Mouse (Mus musculus): ENCODE data around the gene Lrrc38.
A peak's percentile ranks its signal among the peaks of the same experiment; 100 is the strongest.
"Not testable (repeated sequence)": the region's sequence is repeated elsewhere in the genome, so short reads cannot be mapped to it uniquely, and the experiment has no call there.

The Lrrc38 gene

GRCm38 (mm10) chr4:143334145-143334544 is 15.4 kb upstream of the Lrrc38 start:
- no peaks in the 10 kb centered on the region for H3K36me3 ChIP-seq (ENCODE audit: control insufficient read depth, insufficient read depth, low read length, poor library complexity, severe bottlenecking)
- no peak for DNase-seq (ENCODE audit: low read depth, low spot score)

GRCm38 (mm10) chr4:143334995-143335394 is 14.6 kb upstream of the Lrrc38 start:
- DNase-seq (ENCODE audit: low read depth, low spot score), result no peak
- H3K36me3 ChIP-seq (ENCODE audit: control insufficient read depth, insufficient read depth, low read length, poor library complexity, severe bottlenecking), result no peaks in the 10 kb centered on the region
- H3K27me3 ChIP-seq (ENCODE audit: control insufficient read depth, insufficient read depth, low read length, poor library complexity, severe bottlenecking), result no peaks in the 10 kb centered on the region

More at GRCm38 (mm10) chr4:143334145-143334544, 15.4 kb upstream of the Lrrc38 start:
- no peaks in the 10 kb centered on the region for H3K27me3 ChIP-seq (ENCODE audit: control insufficient read depth, insufficient read depth, low read length, poor library complexity, severe bottlenecking)

- H3K36me3 ChIP-seq (ENCODE audit: control insufficient read depth, insufficient read depth, low read length, poor library complexity, severe bottlenecking), result no peaks in the 10 kb centered on the region
- DNase-seq (ENCODE audit: low read depth, low spot score), result no peak
- H3K27me3 ChIP-seq (ENCODE audit: control insufficient read depth, insufficient read depth, low read length, poor library complexity, severe bottlenecking), result no peaks in the 10 kb centered on the region
Measured at GRCm38 (mm10) chr4:143336096-143336495, 13.5 kb upstream of the Lrrc38 start.

DNA sequence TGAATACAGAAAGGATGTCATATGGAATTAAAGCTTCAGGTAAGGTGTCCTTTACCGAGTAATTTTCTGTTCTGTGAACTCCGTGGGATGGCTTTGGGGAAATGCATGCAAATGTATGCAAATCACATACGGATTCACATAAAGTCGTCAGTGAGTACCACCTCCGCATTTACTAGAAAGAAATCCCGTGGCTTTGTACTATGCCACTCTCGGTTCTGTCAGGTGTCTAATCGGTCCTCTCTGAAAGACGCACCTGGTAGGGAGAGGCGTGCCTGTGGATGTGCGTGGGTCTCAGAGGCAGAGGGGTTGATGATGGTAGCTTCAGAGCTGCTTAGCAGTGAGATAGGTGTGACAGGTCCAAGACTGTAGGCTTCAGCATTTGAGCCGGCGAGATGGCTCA is 9.7 kb upstream of the Lrrc38 start:
- H3K36me3 ChIP-seq (ENCODE audit: control insufficient read depth, insufficient read depth, low read length, poor library complexity, severe bottlenecking), result no peaks in the 10 kb centered on the region
- no peak for DNase-seq (ENCODE audit: low read depth, low spot score)
- H3K27me3 ChIP-seq (ENCODE audit: control insufficient read depth, insufficient read depth, low read length, poor library complexity, severe bottlenecking), result no peaks in the 10 kb centered on the region

DNA sequence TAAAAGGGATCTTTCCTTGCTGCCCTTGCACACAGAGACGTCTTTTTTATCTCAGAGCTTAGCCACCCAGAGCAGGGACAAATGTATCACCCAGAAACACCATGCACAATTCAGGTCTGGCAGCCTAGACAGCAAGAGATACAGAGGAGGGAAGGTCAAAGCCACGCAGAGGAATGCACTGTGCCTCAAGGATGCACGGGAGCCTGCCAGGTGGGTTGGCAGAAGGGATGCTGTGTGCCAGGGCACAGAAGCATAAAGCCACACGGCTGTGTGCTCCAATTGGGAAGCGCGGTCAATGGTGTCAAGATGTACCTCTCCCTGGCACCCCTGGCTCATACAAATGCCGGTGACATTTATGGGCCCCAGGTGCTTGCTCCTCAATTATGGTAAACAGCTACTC is 8.1 kb upstream of the Lrrc38 start:
- no peak for DNase-seq (ENCODE audit: low read depth, low spot score)
- no peaks in the 10 kb centered on the region for H3K36me3 ChIP-seq (ENCODE audit: control insufficient read depth, insufficient read depth, low read length, poor library complexity, severe bottlenecking)
- H3K27me3 ChIP-seq (ENCODE audit: control insufficient read depth, insufficient read depth, low read length, poor library complexity, severe bottlenecking), result no peaks in the 10 kb centered on the region

DNA sequence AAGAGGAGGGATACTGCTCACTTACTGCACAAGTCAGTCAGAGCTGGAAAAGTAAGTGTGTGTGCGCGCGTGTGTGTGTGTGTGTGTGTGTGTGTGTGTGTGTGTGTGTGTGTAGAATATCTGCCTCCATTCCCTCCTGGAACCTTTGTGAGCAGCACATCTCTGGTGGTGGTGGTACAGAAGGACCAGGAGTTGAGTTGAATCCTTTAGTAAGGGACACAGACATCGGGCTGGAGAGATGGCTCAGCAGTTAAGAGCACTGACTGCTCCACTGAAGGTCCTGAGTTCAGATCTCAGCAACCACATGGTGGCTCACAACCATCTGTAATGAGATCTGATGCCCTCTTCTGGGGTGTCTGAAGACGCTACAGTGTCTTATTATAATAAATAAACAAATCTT is 4.1 kb upstream of the Lrrc38 start:
- DNase-seq (ENCODE audit: low read depth, low spot score); H3K27me3 ChIP-seq (ENCODE audit: control insufficient read depth, insufficient read depth, low read length, poor library complexity, severe bottlenecking); H3K36me3 ChIP-seq (ENCODE audit: control insufficient read depth, insufficient read depth, low read length, poor library complexity, severe bottlenecking): not testable (repeated sequence)

DNA sequence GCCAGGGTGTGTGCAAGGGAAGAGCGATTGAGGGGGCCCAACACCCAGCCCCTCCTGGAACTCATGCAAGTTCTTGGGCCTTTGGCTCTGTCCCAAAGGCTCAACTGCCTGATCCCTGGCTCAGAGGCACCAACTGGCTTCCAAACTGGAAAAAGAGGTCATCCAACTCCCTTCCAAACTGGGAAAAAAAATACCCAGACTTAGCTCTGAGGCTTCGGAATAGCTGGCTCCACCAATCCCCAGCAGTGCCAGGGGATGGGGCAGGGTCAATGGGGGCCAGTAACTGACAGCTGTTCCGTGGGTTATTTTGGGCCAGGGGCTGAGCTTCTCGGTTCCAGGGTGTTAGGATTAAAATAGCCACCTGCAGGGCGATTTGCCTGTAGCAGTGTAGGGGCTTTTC is 879 bp upstream of the Lrrc38 start:
- DNase-seq (ENCODE audit: low read depth, low spot score), result no peak
- no peaks in the 10 kb centered on the region for H3K27me3 ChIP-seq (ENCODE audit: control insufficient read depth, insufficient read depth, low read length, poor library complexity, severe bottlenecking)
- H3K36me3 ChIP-seq (ENCODE audit: control insufficient read depth, insufficient read depth, low read length, poor library complexity, severe bottlenecking), result no peaks in the 10 kb centered on the region

- no peak for DNase-seq (ENCODE audit: low read depth, low spot score)
- Histone ChIP-seq H3K36me3 (ENCODE audit: control insufficient read depth, insufficient read depth, low read length, poor library complexity, severe bottlenecking) (no peaks in the 10 kb centered on the region), H3K27me3 (ENCODE audit: control insufficient read depth, insufficient read depth, low read length, poor library complexity, severe bottlenecking) (no peaks in the 10 kb centered on the region)
Measured at GRCm38 (mm10) chr4:143350047-143351015, 774 bp downstream of the Lrrc38 start.

- Histone ChIP-seq H3K27me3 (ENCODE audit: control insufficient read depth, insufficient read depth, low read length, poor library complexity, severe bottlenecking) (no peaks in the 10 kb centered on the region), H3K36me3 (ENCODE audit: control insufficient read depth, insufficient read depth, low read length, poor library complexity, severe bottlenecking) (no peaks in the 10 kb centered on the region)
- DNase-seq (ENCODE audit: low read depth, low spot score), result no peak
Measured at GRCm38 (mm10) chr4:143352301-143352700, 2.7 kb downstream of the Lrrc38 start.

DNA sequence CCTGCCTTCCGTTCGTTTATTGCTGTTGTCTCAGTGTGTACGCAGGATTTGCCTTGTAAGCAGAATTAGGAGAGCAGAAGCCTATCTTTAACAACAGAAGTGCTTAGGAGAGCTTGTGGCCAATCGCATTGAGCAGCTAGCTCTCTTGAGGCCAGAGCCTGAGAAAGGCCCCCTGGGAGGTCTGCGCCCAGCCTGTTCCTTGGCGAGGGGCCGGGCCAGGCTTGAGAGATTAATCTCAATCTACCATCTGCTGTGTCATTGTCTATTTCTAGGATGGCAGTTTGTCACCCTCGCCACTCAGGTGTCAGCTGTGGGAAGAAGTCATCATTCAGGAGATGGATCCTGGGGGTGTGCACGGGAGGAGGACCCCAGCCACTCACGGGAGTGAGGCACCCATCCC is 12.0 kb downstream of the Lrrc38 start:
- H3K27me3 ChIP-seq (ENCODE audit: control insufficient read depth, insufficient read depth, low read length, poor library complexity, severe bottlenecking), result no peaks in the 10 kb centered on the region
- no peaks in the 10 kb centered on the region for H3K36me3 ChIP-seq (ENCODE audit: control insufficient read depth, insufficient read depth, low read length, poor library complexity, severe bottlenecking)
- DNase-seq (ENCODE audit: low read depth, low spot score), result no peak

GRCm38 (mm10) chr4:143366415-143367041 is 17.0 kb downstream of the Lrrc38 start:
- no peak for DNase-seq (ENCODE audit: low read depth, low spot score)
- no peaks in the 10 kb centered on the region for H3K27me3 ChIP-seq (ENCODE audit: control insufficient read depth, insufficient read depth, low read length, poor library complexity, severe bottlenecking)
- H3K36me3 ChIP-seq (ENCODE audit: control insufficient read depth, insufficient read depth, low read length, poor library complexity, severe bottlenecking), result no peaks in the 10 kb centered on the region

- Histone ChIP-seq H3K27me3 (ENCODE audit: control insufficient read depth, insufficient read depth, low read length, poor library complexity, severe bottlenecking) (no peaks in the 10 kb centered on the region), H3K36me3 (ENCODE audit: control insufficient read depth, insufficient read depth, low read length, poor library complexity, severe bottlenecking) (no peaks in the 10 kb centered on the region)
- no peak for DNase-seq (ENCODE audit: low read depth, low spot score)
Measured at GRCm38 (mm10) chr4:143379480-143379879, 29.9 kb downstream of the Lrrc38 start.

- Histone ChIP-seq H3K36me3 (ENCODE audit: control insufficient read depth, insufficient read depth, low read length, poor library complexity, severe bottlenecking) (no peaks in the 10 kb centered on the region), H3K27me3 (ENCODE audit: control insufficient read depth, insufficient read depth, low read length, poor library complexity, severe bottlenecking) (no peaks in the 10 kb centered on the region)
- DNase-seq (ENCODE audit: low read depth, low spot score), result no peak
Measured at GRCm38 (mm10) chr4:143379931-143380715, 30.6 kb downstream of the Lrrc38 start.

DNA sequence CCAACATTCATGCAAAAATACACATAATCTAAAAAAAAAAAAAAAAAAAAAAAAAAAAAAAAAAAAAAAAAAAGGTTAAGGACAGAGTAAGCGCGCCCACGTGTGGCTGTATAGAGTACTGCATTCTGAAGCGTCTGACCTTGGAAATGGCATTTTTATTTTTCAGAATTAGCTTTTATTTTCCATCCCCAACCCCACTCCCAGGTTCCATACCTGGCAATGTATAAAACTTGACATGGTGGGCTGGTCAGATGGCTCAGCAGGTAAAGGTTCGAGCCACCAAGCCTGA is 31.1 kb downstream of the Lrrc38 start:
- DNase-seq (ENCODE audit: low read depth, low spot score), result peak; percentile 37
- no peaks in the 10 kb centered on the region for H3K27me3 ChIP-seq (ENCODE audit: control insufficient read depth, insufficient read depth, low read length, poor library complexity, severe bottlenecking)
- H3K36me3 ChIP-seq (ENCODE audit: control insufficient read depth, insufficient read depth, low read length, poor library complexity, severe bottlenecking), result no peaks in the 10 kb centered on the region

DNA sequence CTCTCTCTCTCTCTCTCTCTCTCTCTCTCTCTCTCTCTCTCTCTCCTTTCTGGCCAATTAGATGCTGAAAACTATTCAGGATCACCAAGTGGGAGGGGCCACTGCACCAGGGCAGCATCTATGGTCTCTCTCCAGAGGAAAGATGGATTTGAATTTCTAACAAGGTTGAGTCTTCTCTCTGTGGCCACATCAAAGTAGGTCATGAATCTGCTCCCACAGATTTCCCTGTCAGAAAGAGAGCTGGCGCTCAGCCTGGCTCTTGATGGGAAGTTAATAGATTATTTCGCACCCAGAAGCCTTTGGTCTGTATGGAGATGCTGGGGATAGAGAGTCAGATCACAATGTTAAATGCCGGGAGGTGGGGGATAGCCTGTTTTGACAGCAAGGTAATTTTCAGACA is 32.6 kb downstream of the Lrrc38 start:
- Histone ChIP-seq H3K27me3 (ENCODE audit: control insufficient read depth, insufficient read depth, low read length, poor library complexity, severe bottlenecking) (no peaks in the 10 kb centered on the region), H3K36me3 (ENCODE audit: control insufficient read depth, insufficient read depth, low read length, poor library complexity, severe bottlenecking) (no peaks in the 10 kb centered on the region)
- no peak for DNase-seq (ENCODE audit: low read depth, low spot score)
